12 mouse cellular contexts compared by ENCODE assay signal in genomic region chr17:26498626-26499025, GRCm38 (mm10).
"Had no signal": no experiment of that assay in that cellular context is flagged by ENCODE, and none has a peak within 500 bp of the region (broad histone marks: within the 10 kb centered on the region; RNA-seq: fewer than 3 reads in every experiment).

No protein-coding gene starts in this region.

- H3K9me3 ChIP-seq: limb, embryonic 15.5 days; liver, embryonic 13.5 days; midbrain, embryonic 10.5 days; midbrain, embryonic 15.5 days; neural tube, embryonic 12.5 days had no signal

- H3K4me3 ChIP-seq: left cerebral cortex, adult 2 months; limb, embryonic 15.5 days; liver, embryonic 13.5 days; midbrain, embryonic 10.5 days; midbrain, embryonic 15.5 days; neural tube, embryonic 12.5 days had no signal

- H3K27me3 ChIP-seq: limb, embryonic 15.5 days; liver, embryonic 13.5 days; midbrain, embryonic 15.5 days; neural tube, embryonic 12.5 days had no signal

- ATAC-seq: liver, postnatal 0 days; midbrain, embryonic 15.5 days had no signal

- DNase-seq: kidney, postnatal 25 days; liver, embryonic 13.5 days; liver, postnatal 0 days; lung, postnatal 36 days; thymus, adult 18-20 months; thymus, postnatal 14 days had no signal

- H3K9ac ChIP-seq: limb, embryonic 15.5 days; liver, embryonic 13.5 days; liver, postnatal 0 days; midbrain, embryonic 15.5 days; neural tube, embryonic 12.5 days had no signal

- H3K4me2 ChIP-seq: limb, embryonic 15.5 days; liver, embryonic 13.5 days; midbrain, embryonic 15.5 days; neural tube, embryonic 12.5 days had no signal

- H3K36me3 ChIP-seq: limb, embryonic 15.5 days; midbrain, embryonic 10.5 days; midbrain, embryonic 15.5 days; neural tube, embryonic 12.5 days had no signal

- H3K27ac ChIP-seq: left cerebral cortex, adult 2 months; limb, embryonic 15.5 days; liver, embryonic 13.5 days; midbrain, embryonic 10.5 days; midbrain, embryonic 15.5 days; neural tube, embryonic 12.5 days; stomach, postnatal 0 days had no signal
